Mouse (Mus musculus) hindbrain, embryonic 16.5 days (tissue): ENCODE data around the gene Pard3. TPM values are rescaled to one million over a fixed set of nuclear protein-coding genes. Genes with fewer than 3 reads are reported as not detected.
A peak's percentile ranks its signal among the peaks of the same experiment; 100 is the strongest.

Experiments used
- ATAC-seq: fragments of 200-750 bp; cut with Nextera tagmentation; 2 replicates; pipeline ENCODE4 v1.8.0; 2017; ENCODE audit warnings: moderate TSS enrichment, moderate library complexity
- H3K27ac ChIP-seq: fragments of 300-500 bp; sonication (generic); 2 replicates; pipeline ENCODE4 v1.5.1; 2014; ENCODE audit warnings: low read depth, mild to moderate bottlenecking, control low read depth, low read length, moderate library complexity
- H3K27me3 ChIP-seq: fragments of 300-500 bp; sonication (generic); replicated peaks from 2 replicates; pipeline ENCODE4 v1.6.1; 2014; ENCODE audit warnings: low read length; ENCODE audit not compliant: control insufficient read depth, insufficient read depth
- H3K36me3 ChIP-seq: fragments of 300-500 bp; sonication (generic); 2 replicates; pipeline ENCODE4 v1.6.1; 2014; ENCODE audit warnings: mild to moderate bottlenecking, low read length, moderate library complexity, mixed read lengths; ENCODE audit not compliant: control insufficient read depth, insufficient read depth
- H3K4me1 ChIP-seq: fragments of 300-500 bp; sonication (generic); 2 replicates; pipeline ENCODE4 v1.6.1; 2014; ENCODE audit warnings: low read depth, low read length; ENCODE audit not compliant: control insufficient read depth, insufficient read depth
- H3K4me2 ChIP-seq: fragments of 300-500 bp; sonication (generic); 2 replicates; pipeline ENCODE4 v1.6.1; 2014; ENCODE audit warnings: mild to moderate bottlenecking, low read length, control low read depth, moderate library complexity
- H3K4me3 ChIP-seq: fragments of 300-500 bp; sonication (generic); 2 replicates; pipeline ENCODE4 v1.5.1; 2014; ENCODE audit warnings: mild to moderate bottlenecking, low read length, control low read depth, moderate library complexity
- H3K9ac ChIP-seq: fragments of 300-500 bp; sonication (generic); 2 replicates; pipeline ENCODE4 v1.6.1; 2014; ENCODE audit warnings: low read depth, mild to moderate bottlenecking, control low read depth, low read length, moderate library complexity
- H3K9me3 ChIP-seq: fragments of 300-500 bp; sonication (generic); 2 replicates; pipeline ENCODE4 v1.6.1; 2014; ENCODE audit warnings: mild to moderate bottlenecking, low read length, moderate library complexity; ENCODE audit not compliant: control insufficient read depth
- WGBS: fragments of 180-500 bp; shearing (Covaris S2); extraction: QIAGEN DNeasy Blood & Tissue Kit; methylation state at CpG from one replicate; pipeline ENCODE4 v1.1.7; 2014; 5-methylcytosine and 5-hydroxymethylcytosine counted together
- polyA plus RNA-seq: library from polyadenylated mRNA; unstranded; fragments of >200 nt; fragmentation: Nextera tagmentation; extraction: Ambion mirVana; gene quantifications from 2 replicates; pipeline ENCODE4 v1.2.1, GENCODE M21; 2015

Pard3 gene
- polyA plus RNA-seq, 1 experiment from 2014 or later: 12.1 TPM

DNA sequence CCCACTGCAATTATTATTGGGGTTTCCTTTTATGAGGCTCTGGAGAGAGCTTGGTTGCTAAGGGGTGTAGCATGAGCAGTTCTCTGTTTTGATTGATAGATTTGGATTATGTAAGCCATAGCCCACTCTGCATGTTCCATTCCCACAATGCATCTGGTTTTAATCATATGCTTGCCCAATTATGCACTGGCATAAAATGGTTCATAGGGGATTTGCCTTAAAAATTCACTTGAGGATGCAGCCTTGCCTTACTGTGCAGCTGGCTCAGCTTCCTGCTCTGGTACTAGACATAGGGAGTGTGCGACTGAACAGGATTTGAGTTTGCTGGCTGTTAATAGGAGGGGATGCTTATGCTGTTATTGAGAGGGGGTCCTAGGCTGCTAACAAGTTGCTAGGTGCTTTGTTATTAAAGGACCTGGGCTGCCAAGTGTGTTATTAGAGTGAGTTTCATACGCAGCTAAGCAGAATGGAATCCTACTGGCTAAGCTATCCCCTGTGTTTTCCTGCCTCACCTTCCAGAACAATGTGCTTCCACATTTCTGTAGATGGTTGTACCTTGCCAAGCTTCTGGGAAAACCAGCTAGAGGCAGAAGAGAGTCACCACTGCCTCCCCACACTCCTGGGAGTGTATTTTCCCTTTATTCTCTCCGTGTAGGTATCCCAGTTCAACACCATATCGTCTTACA, 151.2 kb downstream of the Pard3 start:
- H3K4me3 ChIP-seq: no peak overlapping the region
- peaks cover 21% of the 10 kb centered on the region for H3K4me1 ChIP-seq
- no peaks in the 10 kb centered on the region for H3K27me3 ChIP-seq
- no peaks in the 10 kb centered on the region for H3K9me3 ChIP-seq
- H3K36me3 ChIP-seq: no peaks in the 10 kb centered on the region
- WGBS: 52% methylated on average over 4 of the region's 4 CpGs
- peak overlapping the region; percentile 62 for H3K27ac ChIP-seq
- no peak overlapping the region for H3K4me2 ChIP-seq
- peak; percentile 73 for ATAC-seq
- no peak overlapping the region for H3K9ac ChIP-seq

DNA sequence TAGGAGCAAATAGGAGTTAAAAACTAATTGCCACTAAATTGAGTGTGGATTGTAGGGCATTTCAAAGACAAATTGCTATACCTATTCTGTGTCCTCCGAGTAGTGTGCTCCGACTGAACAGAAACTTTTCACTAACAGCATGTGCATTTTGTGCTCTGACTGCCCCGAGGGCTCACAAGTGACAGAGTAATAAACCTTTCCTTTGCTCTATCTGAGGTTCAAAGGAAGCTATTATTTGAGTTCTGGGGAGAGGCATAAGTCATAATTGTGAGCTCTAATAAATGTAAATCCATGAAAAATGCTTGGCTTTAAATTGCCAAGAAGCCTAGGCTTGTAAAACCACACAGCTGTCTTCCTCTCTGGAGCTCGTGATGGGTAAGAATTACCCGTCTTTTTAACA, 156.5 kb downstream of the Pard3 start:
- Histone ChIP-seq H3K4me1 (peaks cover 13% of the 10 kb centered on the region), H3K9me3 (no peaks in the 10 kb centered on the region), H3K9ac (no peak overlapping the region), H3K36me3 (no peaks in the 10 kb centered on the region), H3K27me3 (no peaks in the 10 kb centered on the region), H3K4me3 (no peak overlapping the region), H3K4me2 (no peak overlapping the region), H3K27ac (no peak overlapping the region)
- no peak for ATAC-seq
- 54% methylated on average over 5 of the region's 5 CpGs for WGBS

DNA sequence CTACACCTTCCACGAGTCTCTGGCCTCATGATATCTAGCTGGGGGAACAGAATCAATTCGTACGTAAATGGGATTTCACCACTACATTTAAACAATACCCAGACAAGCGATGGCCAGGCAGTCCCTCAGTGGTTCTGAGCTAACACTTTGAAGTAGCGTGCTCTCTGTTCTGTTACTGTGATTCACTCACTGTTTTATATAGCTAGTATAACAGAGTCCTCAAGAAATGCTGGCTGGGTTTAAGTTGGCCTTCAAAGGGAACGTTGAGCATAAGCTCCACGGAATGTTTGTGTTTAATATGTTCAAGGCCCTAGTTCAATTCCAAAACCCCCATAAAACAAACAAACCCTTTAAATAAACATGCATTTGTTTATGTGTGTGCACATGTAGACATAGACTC, 156.9 kb downstream of the Pard3 start:
- no peaks in the 10 kb centered on the region for H3K9me3 ChIP-seq
- no peak overlapping the region for H3K9ac ChIP-seq
- ATAC-seq: no peak
- H3K27me3 ChIP-seq: no peaks in the 10 kb centered on the region
- H3K4me3 ChIP-seq: no peak overlapping the region
- H3K4me1 ChIP-seq: peaks cover 12% of the 10 kb centered on the region
- H3K36me3 ChIP-seq: no peaks in the 10 kb centered on the region
- H3K27ac ChIP-seq: no peak overlapping the region
- WGBS: 66% methylated on average over 7 of the region's 7 CpGs
- no peak overlapping the region for H3K4me2 ChIP-seq

DNA sequence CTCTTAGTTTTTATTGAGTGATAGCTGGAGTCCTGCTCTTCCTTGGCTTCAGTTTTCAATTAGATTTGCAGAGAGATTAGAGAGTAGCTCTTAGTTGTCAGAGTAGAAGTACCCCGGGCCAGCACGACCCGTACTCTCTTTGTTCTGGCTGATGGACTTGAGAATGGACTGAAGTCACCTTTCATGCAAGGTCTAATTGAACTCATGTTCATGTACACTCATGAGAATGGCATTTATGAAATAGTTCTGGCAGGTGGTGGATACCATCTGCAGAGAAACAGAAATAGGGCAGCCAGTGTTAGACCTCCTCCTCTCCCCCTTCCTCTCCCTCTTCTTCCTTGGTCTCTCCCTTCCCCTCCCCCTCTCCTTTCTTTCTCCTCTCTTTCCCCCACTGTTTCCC, 158.7 kb downstream of the Pard3 start:
- Histone ChIP-seq H3K27ac (no peak overlapping the region), H3K9ac (no peak overlapping the region), H3K36me3 (no peaks in the 10 kb centered on the region), H3K27me3 (no peaks in the 10 kb centered on the region), H3K4me3 (no peak overlapping the region), H3K9me3 (no peaks in the 10 kb centered on the region), H3K4me2 (no peak overlapping the region), H3K4me1 (peaks cover 13% of the 10 kb centered on the region)
- ATAC-seq: no peak
- WGBS: 81% methylated on average over 3 of the region's 3 CpGs

DNA sequence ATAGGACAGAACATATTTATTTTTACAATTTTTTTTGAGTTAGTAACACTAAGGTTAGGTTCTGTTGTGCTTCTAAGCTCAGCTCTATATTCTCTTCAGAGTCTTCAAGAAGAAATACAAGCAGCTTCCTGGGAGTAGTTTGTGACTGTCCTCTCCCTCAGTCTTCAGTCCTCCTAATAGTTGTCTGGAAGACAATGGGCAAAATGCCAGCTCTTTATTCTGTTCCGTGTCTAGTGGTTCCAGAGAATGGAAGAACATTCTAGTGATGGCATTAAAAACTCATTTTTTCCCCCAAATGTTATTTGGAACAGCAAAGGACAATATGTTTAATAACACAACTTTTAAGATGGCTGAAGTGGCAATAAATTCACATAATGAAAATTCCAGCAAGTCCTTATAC, 163.3 kb downstream of the Pard3 start:
- no peak overlapping the region for H3K4me3 ChIP-seq
- no peak for ATAC-seq
- no peak overlapping the region for H3K9ac ChIP-seq
- WGBS: 18% methylated on average over 1 of the region's 1 CpGs
- no peaks in the 10 kb centered on the region for H3K36me3 ChIP-seq
- H3K9me3 ChIP-seq: no peaks in the 10 kb centered on the region
- H3K27ac ChIP-seq: no peak overlapping the region
- peaks cover 13% of the 10 kb centered on the region for H3K4me1 ChIP-seq
- no peaks in the 10 kb centered on the region for H3K27me3 ChIP-seq
- H3K4me2 ChIP-seq: no peak overlapping the region

DNA sequence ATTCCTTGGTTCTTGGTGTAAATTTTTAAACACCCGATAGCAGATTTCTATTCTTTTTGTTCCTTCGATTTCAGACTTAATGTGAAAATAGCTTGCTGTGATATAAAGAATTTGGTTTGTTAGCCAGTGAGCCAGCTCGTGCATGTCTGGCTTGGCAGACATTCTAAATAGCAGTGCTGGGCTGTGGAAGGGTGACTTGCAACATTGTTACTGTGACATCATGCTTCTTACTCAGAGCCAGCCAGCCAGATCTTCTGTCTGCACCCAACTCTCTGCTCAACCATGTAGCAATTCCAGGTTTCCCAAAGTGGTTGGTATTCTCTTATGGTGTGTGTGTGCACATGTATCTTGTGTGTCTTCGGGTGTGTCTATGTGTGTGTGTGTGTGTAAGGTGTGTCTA, 163.7 kb downstream of the Pard3 start:
- no peak overlapping the region for H3K4me2 ChIP-seq
- 59% methylated on average over 4 of the region's 4 CpGs for WGBS
- H3K9me3 ChIP-seq: no peaks in the 10 kb centered on the region
- no peak overlapping the region for H3K9ac ChIP-seq
- peak; percentile 63; the same call in 1 of the 2 replicates for ATAC-seq
- no peak overlapping the region for H3K4me3 ChIP-seq
- H3K27ac ChIP-seq: peak overlapping the region; percentile 48; the same call in 1 of the 2 replicates
- H3K27me3 ChIP-seq: no peaks in the 10 kb centered on the region
- H3K36me3 ChIP-seq: no peaks in the 10 kb centered on the region
- peaks cover 13% of the 10 kb centered on the region for H3K4me1 ChIP-seq

DNA sequence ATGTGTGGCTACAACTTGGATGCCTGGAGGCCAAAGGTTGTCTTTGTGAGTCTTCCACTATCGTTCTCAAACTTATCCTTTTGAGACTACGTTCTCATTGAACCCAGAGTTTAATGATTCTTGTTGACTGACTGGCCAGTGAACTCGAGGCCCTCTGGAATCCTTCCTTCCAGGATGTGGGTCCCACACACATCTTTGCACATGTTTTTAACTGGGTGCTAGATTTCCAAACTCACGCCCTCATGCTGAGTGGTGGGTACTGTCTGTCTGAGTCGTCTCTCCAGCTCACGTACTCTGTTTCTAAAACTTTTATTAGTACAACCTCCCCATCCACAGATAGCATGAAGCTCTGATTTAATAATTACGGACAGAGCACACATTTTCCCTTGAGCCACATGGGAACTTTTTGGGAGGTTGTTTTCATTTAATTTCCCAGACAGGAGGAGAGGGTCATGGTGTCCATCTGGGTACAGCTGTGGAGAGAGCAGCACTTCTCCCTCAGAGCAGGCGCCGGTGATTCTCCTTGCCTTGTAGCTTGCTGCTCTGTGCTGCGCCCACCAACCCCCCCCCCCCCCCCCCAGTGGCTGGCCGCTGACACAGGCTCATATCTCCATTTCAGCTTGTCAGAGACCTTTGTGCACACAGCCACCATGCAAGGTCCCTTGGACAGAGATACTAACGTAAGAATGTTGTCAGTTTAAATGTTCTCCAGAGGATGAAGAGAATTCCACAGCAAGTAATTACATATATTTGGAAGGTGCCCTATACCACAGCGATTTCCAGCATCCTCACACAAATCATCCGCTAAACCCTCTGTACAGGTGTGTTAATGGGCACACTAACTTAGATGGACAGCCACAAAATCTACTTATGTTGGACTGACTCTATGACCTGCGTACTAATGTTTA, 165.9 kb downstream of the Pard3 start:
- H3K27ac ChIP-seq: no peak overlapping the region
- no peaks in the 10 kb centered on the region for H3K9me3 ChIP-seq
- H3K4me3 ChIP-seq: no peak overlapping the region
- H3K27me3 ChIP-seq: no peaks in the 10 kb centered on the region
- peaks cover 13% of the 10 kb centered on the region for H3K4me1 ChIP-seq
- no peak overlapping the region for H3K4me2 ChIP-seq
- ATAC-seq: 0 out of 2 replicates have a peak, but pooled peaks have one; percentile 30
- no peaks in the 10 kb centered on the region for H3K36me3 ChIP-seq
- WGBS: 70% methylated on average over 15 of the region's 15 CpGs
- H3K9ac ChIP-seq: no peak overlapping the region

DNA sequence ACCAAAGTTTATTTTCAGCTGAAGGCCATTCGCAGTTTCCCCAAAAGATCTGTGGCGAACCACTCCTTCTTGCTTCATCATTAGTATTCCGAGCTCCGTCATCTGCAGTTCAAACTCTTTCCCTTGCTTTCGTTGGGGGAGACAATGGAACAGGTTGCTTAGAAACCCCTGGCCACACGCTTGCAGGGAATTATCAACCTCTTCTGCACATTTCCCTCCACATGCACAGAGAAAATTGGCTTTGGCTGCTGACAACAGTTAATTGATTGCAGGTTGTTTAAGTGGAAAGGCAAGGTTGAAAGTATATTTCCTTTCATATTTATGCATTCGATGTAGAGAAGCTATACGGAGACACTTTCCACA, 166.5 kb downstream of the Pard3 start:
- Histone ChIP-seq H3K9me3 (no peaks in the 10 kb centered on the region), H3K4me1 (peaks cover 13% of the 10 kb centered on the region), H3K27me3 (no peaks in the 10 kb centered on the region), H3K4me3 (no peak overlapping the region), H3K27ac (no peak overlapping the region), H3K4me2 (no peak overlapping the region), H3K36me3 (no peaks in the 10 kb centered on the region), H3K9ac (no peak overlapping the region)
- WGBS: 34% methylated on average over 8 of the region's 8 CpGs
- ATAC-seq: no peak

DNA sequence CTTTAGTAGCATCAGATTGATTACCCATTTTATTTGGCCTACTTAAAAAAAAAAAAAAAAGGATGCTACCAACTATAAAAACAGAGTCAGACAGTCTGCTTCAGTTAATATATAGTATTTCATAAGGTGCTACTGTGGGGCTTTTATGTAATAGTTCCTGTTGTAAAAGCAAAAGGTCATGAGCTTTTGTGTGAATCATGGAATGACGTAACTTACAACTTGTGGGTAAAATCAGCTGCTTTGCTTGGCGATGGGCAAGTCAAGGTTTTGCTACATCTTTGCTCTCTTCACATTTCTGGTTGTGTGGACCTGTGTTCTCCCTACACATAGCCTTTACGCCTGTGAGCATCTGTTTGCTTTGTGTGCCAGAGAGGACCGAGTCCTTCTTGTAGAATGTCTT, 179.7 kb downstream of the Pard3 start:
- Histone ChIP-seq H3K9ac (no peak overlapping the region), H3K4me1 (no peaks in the 10 kb centered on the region), H3K9me3 (no peaks in the 10 kb centered on the region), H3K36me3 (no peaks in the 10 kb centered on the region), H3K4me3 (no peak overlapping the region), H3K4me2 (no peak overlapping the region), H3K27ac (no peak overlapping the region), H3K27me3 (no peaks in the 10 kb centered on the region)
- ATAC-seq: no peak
- WGBS: 93% methylated on average over 4 of the region's 4 CpGs
